Mouse (Mus musculus): ENCODE results near the gene Gm20388.

GRCm38 (mm10) chr8:122851692-122852545 is 2941.3 kb downstream of the Gm20388 start:
- no peak for TF ChIP-seq CTCF (IDR thresholded peaks at IDR 0.05; ENCODE audit: borderline replicate concordance, insufficient read depth, low read depth, low read length)
- TF ChIP-seq POLR2A (IDR thresholded peaks at IDR 0.05; ENCODE audit: borderline replicate concordance, insufficient read depth, low read length): no peak
